Mouse (Mus musculus) cerebellum, adult 2 months (tissue): ENCODE measurements around the gene Ralbp1.

Source experiments
- CTCF ChIP-seq: fragments of 200-500 bp; IDR thresholded peaks from 2 replicates; pipeline ENCODE4 v1.5.1; 2011; ENCODE audit warnings: low read depth, mild to moderate bottlenecking, control low read depth, low read length, moderate library complexity, borderline replicate concordance; ENCODE audit not compliant: insufficient read depth
- POLR2A ChIP-seq: fragments of 200-500 bp; IDR thresholded peaks from 2 replicates; pipeline ENCODE4 v1.6.1; 2011; ENCODE audit warnings: low read length, control low read depth, borderline replicate concordance; ENCODE audit not compliant: insufficient read depth

GRCm38 (mm10) chr17:65886571-65886970 lies 973 bp upstream of the Ralbp1 start:
- TF ChIP-seq POLR2A (no peak), CTCF (no peak)
